Mouse (Mus musculus): Measurements from ENCODE around the gene Foxn3.

The Foxn3 gene

DNA sequence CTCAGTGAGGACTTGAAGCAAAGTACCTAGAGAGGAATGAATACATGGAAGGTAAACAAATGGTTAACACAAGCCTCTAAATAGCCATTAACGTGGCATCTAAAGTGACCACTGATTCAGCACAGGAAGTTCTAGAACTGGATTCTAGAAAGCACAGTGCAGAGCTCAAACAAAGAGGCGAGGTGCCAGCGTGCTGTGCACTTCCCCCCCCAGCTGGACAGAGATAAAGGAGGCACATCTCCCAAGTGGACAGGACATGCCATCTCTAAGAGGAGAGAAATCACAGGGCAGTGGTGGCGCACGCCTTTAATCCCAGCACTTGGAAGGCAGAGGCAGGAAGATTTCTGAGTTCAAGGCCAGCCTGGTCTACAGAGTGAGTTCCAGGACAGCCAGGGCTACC lies 173.0 kb downstream of the Foxn3 start:
- no peak for DNase-seq (ENCODE audit: low spot score in 2 of 2)

- DNase-seq (ENCODE audit: low spot score in 2 of 2), result no peak
These were observed 174.1 kb downstream of the Foxn3 start for GRCm38 (mm10) chr12:99389244-99389643.

DNA sequence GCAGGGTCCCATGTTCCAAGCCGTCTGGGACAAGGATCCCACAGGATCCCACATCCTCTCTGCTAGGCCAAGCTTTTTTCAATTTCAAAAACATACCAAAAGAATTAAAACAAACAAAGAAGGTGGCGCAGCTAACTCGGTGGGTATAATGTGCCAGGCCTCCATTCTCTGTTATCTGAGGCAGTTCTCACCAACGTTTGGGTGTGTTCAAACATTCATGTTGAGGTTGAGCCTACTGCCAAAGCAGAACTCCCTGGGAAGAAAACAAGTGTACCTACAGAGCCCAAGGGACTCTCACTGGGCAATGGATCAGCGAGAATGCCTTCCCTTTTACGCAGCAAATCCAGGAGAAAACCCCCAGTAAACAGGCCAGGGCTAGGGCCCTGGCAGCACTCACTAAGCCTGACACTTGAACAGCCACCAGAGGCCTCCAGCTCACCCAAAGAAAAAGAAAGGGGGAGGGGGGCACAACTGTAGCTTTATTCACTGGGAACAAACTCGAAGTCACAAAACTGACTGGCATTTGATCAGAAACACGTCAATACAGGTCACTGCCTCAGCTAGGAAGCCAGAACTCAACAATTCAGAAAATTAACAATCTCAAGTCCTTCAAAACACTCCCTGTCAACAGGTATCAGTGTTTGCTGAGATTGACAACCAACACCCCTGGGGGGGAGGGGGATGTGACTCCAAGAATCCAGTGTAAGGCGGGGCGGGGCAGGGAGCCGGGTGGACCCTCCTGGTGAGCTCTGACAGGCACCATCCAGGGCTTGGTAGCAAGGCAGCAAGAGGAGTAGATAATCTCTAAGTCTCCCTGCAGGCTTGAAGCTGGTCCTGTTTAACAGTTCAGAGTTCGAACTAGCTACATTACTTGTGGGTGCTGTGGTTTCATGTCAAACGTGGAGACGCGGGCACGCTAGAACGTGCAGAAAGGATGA lies 177.2 kb downstream of the Foxn3 start:
- DNase-seq (ENCODE audit: low spot score in 2 of 2), result no peak

- no peak for DNase-seq (ENCODE audit: low spot score in 2 of 2)
These were observed 178.3 kb downstream of the Foxn3 start for GRCm38 (mm10) chr12:99385073-99385472.

- no peak for DNase-seq (ENCODE audit: low spot score in 2 of 2)
These were observed 182.1 kb downstream of the Foxn3 start for GRCm38 (mm10) chr12:99381317-99381716.

DNA sequence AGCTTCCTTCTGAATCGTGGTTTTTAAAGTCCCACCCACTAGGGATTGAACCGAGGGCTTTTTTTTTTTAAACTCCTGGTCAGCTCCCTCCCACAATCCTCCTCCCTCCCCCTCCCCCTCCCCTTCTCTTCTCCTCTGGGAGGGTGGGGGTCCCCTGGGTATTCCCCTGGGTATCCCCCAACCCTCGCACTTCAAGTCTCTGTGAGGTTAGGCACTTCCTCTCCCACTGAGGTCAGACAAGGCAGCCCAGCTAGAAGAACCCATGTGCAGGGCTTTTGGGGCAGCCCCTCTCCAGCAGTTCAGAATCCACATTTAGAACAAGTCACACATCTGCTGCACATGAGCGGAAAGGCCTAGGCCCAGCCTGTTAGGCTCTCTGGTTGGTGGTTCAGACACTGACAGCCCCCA lies 182.5 kb downstream of the Foxn3 start:
- DNase-seq (ENCODE audit: low spot score in 2 of 2), result no peak

DNA sequence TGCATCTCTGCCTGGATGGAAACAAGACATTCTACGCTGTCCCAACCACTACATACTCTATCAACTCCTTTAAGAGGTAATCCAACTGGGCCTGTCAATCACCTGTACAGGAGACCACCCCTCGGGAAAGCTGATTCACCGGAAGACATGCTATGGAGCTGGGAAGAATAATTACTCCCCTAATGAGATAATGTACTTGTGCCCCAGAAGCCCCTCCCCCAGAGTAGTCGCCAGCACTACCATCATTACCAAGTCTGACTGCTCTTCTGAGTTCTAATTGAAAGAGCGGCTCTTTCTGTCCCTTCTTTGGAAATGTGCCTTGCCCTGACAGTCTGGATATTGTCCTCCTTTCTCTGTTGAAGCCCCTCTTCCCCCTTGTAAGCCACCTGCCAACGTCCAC lies 183.3 kb downstream of the Foxn3 start:
- no peak for DNase-seq (ENCODE audit: low spot score in 2 of 2)

- no peak for DNase-seq (ENCODE audit: low spot score in 2 of 2)
These were observed 185.1 kb downstream of the Foxn3 start for GRCm38 (mm10) chr12:99378284-99378683.

DNA sequence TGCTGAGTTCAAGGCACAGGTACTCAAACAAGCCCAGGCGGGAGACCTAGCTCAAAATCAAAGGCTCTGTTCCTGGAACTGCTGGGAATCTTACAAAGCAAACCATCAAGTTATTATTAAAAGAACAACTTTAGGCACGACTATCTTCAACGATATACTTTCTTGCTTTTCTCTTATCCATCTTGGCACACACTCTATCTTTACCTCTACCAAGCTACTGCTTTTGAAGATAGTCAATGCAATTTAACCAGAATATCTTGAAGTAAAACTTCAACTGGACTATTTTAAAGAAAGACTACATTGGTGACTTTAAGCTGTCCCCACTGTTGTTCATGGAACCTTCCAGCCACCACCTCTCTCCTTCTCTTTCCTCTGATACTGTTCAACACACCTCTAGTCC lies 185.7 kb downstream of the Foxn3 start:
- DNase-seq (ENCODE audit: low spot score in 2 of 2), result no peak

GRCm38 (mm10) chr12:99377069-99377468 lies 186.3 kb downstream of the Foxn3 start:
- DNase-seq (ENCODE audit: low spot score in 2 of 2), result no peak

GRCm38 (mm10) chr12:99375878-99376454 lies 187.4 kb downstream of the Foxn3 start:
- no peak for DNase-seq (ENCODE audit: low spot score in 2 of 2)

GRCm38 (mm10) chr12:99375426-99375825 lies 188.0 kb downstream of the Foxn3 start:
- DNase-seq (ENCODE audit: low spot score in 2 of 2), result no peak

GRCm38 (mm10) chr12:99374099-99374600 lies 189.2 kb downstream of the Foxn3 start:
- peak; percentile 38 to 85 for DNase-seq (ENCODE audit: low spot score in 2 of 2)

GRCm38 (mm10) chr12:99373584-99373983 lies 189.8 kb downstream of the Foxn3 start:
- no peak for DNase-seq (ENCODE audit: low spot score in 2 of 2)

- no peak for DNase-seq (ENCODE audit: low spot score in 2 of 2)
These were observed 191.9 kb downstream of the Foxn3 start for GRCm38 (mm10) chr12:99371500-99371899.

- no peak for DNase-seq (ENCODE audit: low spot score in 2 of 2)
These were observed 195.1 kb downstream of the Foxn3 start for GRCm38 (mm10) chr12:99368251-99368650.

DNA sequence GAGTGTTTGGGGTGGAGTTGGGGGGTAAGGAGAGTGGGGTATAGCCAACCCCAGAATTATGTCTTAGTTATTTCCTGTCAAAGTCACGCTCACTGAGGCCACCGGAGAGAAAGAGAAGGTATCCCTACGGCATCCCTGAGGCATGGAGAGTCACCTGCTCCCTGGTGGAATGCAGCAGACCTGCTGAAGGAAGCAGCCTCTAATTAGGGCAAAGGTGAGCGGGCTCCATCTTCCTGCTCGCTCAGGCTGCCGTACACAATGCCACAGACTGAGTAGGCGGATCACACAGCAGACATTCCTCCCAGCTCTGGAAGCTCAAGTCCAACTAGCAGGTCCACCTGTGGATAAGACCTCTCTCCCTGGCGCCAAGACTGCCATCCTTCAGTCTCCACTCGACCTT lies 197.4 kb downstream of the Foxn3 start:
- no peak for DNase-seq (ENCODE audit: low spot score in 2 of 2)

GRCm38 (mm10) chr12:99364201-99364600 lies 199.2 kb downstream of the Foxn3 start:
- peak in 1 of 2 experiments; percentile 42 for DNase-seq (ENCODE audit: low spot score in 2 of 2)

DNA sequence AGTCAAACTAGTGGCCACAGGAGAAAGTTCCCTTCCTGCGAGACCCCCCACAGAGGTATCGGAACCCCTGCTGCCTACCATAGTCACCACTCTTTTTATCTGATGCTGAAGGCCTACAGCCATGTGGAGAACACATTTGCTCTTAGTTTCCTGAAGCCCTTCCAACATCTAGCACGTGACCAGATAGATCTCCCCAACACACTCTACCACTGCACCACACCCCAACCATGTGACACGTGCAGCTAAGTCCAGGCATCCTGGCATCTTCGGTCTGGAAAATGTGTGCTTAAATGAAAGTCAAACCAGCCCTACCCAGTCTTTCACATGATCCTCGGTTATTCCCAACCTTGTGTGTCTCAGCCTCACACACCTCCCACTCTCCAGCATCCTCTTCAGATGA lies 200.4 kb downstream of the Foxn3 start:
- no peak for DNase-seq (ENCODE audit: low spot score in 2 of 2)

GRCm38 (mm10) chr12:99361752-99362132 lies 201.6 kb downstream of the Foxn3 start:
- no peak for DNase-seq (ENCODE audit: low spot score in 2 of 2)

DNA sequence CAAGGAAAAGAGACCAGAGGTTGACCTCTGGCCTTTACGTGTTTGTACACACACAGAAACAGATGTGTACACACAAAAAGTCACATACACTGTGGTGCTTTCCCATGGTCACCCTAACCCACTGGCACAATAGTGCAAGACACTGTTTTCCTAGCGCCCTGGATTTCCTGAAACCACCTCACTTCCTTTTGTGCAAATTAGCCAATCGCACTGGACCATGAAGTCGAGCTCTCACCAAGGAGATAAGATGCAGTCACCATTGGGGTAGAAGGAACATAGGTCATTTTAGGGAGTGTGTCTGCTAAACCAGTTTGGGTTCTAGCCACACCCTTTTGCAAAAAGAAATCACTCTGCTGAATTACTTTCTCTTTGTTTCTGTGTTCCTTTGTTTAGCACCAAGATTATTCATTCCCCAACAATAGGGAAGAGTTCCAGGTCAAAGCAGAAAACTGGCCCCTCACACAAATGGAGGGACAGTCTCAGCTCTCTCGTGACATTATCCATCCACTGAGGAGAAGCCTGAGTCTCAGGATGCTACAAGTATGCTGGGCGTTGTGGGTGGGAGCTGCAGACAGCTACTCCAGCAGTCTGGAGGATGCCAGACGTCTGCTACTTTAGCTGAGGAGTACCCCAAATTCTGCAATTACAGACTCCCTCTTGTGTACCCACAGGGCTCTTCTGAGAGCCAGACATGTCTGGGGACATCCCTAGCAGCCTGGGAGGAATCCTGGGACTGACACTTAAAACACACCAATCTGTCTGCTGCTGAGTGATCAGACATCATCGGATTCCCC lies 202.2 kb downstream of the Foxn3 start:
- DNase-seq (ENCODE audit: low spot score in 2 of 2), result no peak

- no peak for DNase-seq (ENCODE audit: low spot score in 2 of 2)
These were observed 204.7 kb downstream of the Foxn3 start for GRCm38 (mm10) chr12:99358698-99359097.
